ENCODE assay signal across 8 mouse cellular contexts in the genomic region with DNA sequence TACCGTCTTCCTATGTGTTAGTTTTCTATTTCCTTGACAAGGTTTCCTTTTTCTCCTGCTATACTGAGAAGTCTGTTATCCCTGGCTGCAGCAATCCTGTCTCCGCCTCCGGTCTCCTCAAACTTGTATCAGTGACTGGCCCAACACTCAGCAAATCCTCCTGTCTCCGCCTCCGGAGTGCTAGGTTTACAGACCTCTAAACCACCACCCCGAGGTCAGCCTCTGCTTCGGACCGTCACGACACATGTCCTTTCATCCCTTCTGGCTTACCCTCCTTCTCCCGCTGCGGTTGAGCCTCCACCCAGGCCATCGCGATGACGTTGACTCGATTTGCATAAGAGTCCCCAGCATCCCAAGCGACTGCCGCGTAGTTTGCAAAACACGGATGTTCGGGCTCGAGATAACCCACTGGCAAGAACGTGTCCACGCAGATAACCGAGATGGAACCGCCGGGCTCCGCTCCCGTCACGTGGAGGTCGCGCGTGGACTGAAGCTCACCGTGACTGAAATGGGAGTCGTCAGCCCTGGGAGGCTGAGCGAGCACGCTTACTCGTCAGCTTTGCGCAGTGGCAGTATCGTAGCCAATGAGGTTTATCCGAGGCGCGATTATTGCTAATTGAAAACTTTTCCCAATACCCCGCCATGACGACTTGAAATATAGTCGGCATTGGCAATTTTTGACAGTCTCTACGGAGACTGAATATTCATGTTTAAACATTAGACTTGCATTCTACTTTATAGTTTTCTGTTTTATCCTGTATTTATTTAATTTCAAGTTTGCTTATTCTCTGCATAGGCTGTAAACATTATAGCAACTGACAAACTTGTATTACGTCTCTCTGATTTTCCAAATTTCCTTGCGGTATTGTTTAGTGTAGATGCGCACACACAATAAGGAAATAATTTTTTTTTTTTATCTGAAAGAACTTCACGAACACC. TPM values are rescaled to one million over a fixed set of nuclear protein-coding genes. Genes with fewer than 3 reads are reported as not detected.
DNase-seq lines count a peak whose midpoint lies in the region; ATAC-seq and TF ChIP-seq lines count a peak whose summit lies in the region.

No protein-coding gene starts in this region.

- peak overlapping the region; percentile 75 for H3K9ac ChIP-seq in forebrain, embryonic 14.5 days (ENCODE audit: low read length)

- peaks cover 9% of the 10 kb centered on the region for H3K4me1 ChIP-seq in forebrain, embryonic 14.5 days (ENCODE audit: control insufficient read depth, insufficient read depth, low read length)
- H3K4me1 ChIP-seq in lung, adult 2 months (ENCODE audit: control insufficient read depth, insufficient read depth, low read length), result peaks cover 6% of the 10 kb centered on the region

- peak; percentile 82 for ATAC-seq in cerebellum, adult (ENCODE audit: insufficient number of reproducible peaks, low FRiP score, low TSS enrichment)
- ATAC-seq in forebrain, embryonic 14.5 days, result peak; percentile 82
- peak; percentile 76 for ATAC-seq in neutrophil, adult 5-6 weeks (ENCODE audit: extremely low read depth, insufficient number of reproducible peaks, low FRiP score, poor library complexity, severe bottlenecking)

- no peaks in the 10 kb centered on the region for H3K36me3 ChIP-seq in forebrain, embryonic 14.5 days (ENCODE audit: control insufficient read depth, insufficient read depth, low read length)

- no peaks in the 10 kb centered on the region for H3K9me3 ChIP-seq in forebrain, embryonic 14.5 days (replicated peaks; ENCODE audit: control insufficient read depth, low read length)

- peak; percentile 89 for TF ChIP-seq POLR2A in lung, adult 2 months (IDR thresholded peaks at IDR 0.05; ENCODE audit: borderline replicate concordance, extremely low read depth, low read depth, low read length)

- peak overlapping the region; percentile 100 for H3K27ac ChIP-seq in forebrain, embryonic 14.5 days (ENCODE audit: low read depth, low read length)

- WGBS in forebrain, embryonic 14.5 days, result under 1% methylated on average over 50 of the region's 50 CpGs
- WGBS in lung, adult 2 months, result under 1% methylated on average over 50 of the region's 50 CpGs

- H3K4me2 ChIP-seq in forebrain, embryonic 14.5 days (ENCODE audit: low read length), result peak overlapping the region; percentile 75

- DNase-seq in ES-CJ7 (ENCODE audit: low read depth, low spot score), result peak; percentile 98
- DNase-seq in forebrain, embryonic 14.5 days (ENCODE audit: low spot score), result peak; percentile 93
- DNase-seq in heart, postnatal 25 days (ENCODE audit: low spot score), result peak; percentile 80
- peak; percentile 80 to 91 for DNase-seq in layer of hippocampus, adult 18-20 months (ENCODE audit: low spot score in 2 of 2)
- peak; percentile 89 for DNase-seq in lung, adult 2 months
- peak; percentile 69 to 81 for DNase-seq in thymus, adult 18-20 months

- no peaks in the 10 kb centered on the region for H3K27me3 ChIP-seq in forebrain, embryonic 14.5 days (replicated peaks; ENCODE audit: control insufficient read depth, insufficient read depth, low read length)

- H3K4me3 ChIP-seq in forebrain, embryonic 14.5 days (ENCODE audit: low read depth, low read length), result peak overlapping the region; percentile 35
- peak overlapping the region; percentile 52 for H3K4me3 ChIP-seq in lung, adult 2 months (replicated peaks; ENCODE audit: extremely low read depth, low read depth, low read length)

- intact Hi-C loops in heart, postnatal 25 days (cut with DNase I), result loop anchor here (5.0 kb wide), 1 partner anchor 142 kb away; the partner anchor contains the start of gene Rab35

- TF ChIP-seq CTCF in lung, adult 2 months (IDR thresholded peaks at IDR 0.05; ENCODE audit: insufficient read depth, low read length), result no peak

RNA-seq across cellular contexts. Expression of gene Sirt4, which starts 5.4 kb away (rescaled TPM):
- polyA plus RNA-seq in forebrain, embryonic 14.5 days (2014; fragmentation: Nextera tagmentation; extraction: Ambion mirVana), result 19.5 and 24.3 TPM in 2 replicates
- total RNA-seq in heart, postnatal 25 days (2021), result 10 to 100 TPM; 16.8 to 18.5 TPM
- 10 to 100 TPM; 27.9 to 35.7 TPM for total RNA-seq in layer of hippocampus, adult 18-20 months (2021)
- 36.5 and 38.3 TPM in 2 replicates for polyA plus RNA-seq in lung, adult 2 months (2012; rRNA removed)
- total RNA-seq in neutrophil, adult 5-6 weeks (2017), result 6.1 and 11.3 TPM in 2 replicates

RNA-seq across cellular contexts. Expression of gene Pxn, which starts 16.5 kb away (rescaled TPM):
- 7.5 and 9.8 TPM in 2 replicates for polyA plus RNA-seq in forebrain, embryonic 14.5 days (2014; fragmentation: Nextera tagmentation; extraction: Ambion mirVana)
- total RNA-seq in heart, postnatal 25 days (2021), result 10 to 100 TPM; 34.4 to 39.5 TPM
- 10 to 100 TPM; 34.5 to 42.3 TPM for total RNA-seq in layer of hippocampus, adult 18-20 months (2021)
- 214 and 226 TPM in 2 replicates for polyA plus RNA-seq in lung, adult 2 months (2012; rRNA removed)
- total RNA-seq in neutrophil, adult 5-6 weeks (2017), result 242 and 288 TPM in 2 replicates

RNA-seq across cellular contexts. Expression of gene Pla2g1b, which starts 23.9 kb away (rescaled TPM):
- polyA plus RNA-seq in forebrain, embryonic 14.5 days (2014; fragmentation: Nextera tagmentation; extraction: Ambion mirVana), result not detected in 2 replicates
- not detected for total RNA-seq in heart, postnatal 25 days (2021)
- total RNA-seq in layer of hippocampus, adult 18-20 months (2021), result not detected
- polyA plus RNA-seq in lung, adult 2 months (2012; rRNA removed), result 38.0 and 46.8 TPM in 2 replicates
- total RNA-seq in neutrophil, adult 5-6 weeks (2017), result not detected in 2 replicates

Comparison
In these comparisons a context has a peak if more than half of its experiments do, and no peak if none do; other contexts are left out.
1. Peak in every context shown above with its lines: DNase-seq, ATAC-seq, H3K4me3 ChIP-seq and H3K27ac ChIP-seq.